Mouse (Mus musculus) liver, embryonic 13.5 days (tissue): ENCODE measurements around the gene Axin2. TPM values are rescaled to one million over a fixed set of nuclear protein-coding genes. Genes with fewer than 3 reads are reported as not detected.

Experiments
- polyA plus RNA-seq: library from polyadenylated mRNA; unstranded; fragments of >200 nt; fragmentation: Nextera tagmentation; extraction: Ambion mirVana; gene quantifications from 2 replicates; pipeline ENCODE4 v1.2.1, GENCODE M21; 2015

Axin2 gene
- polyA plus RNA-seq, 1 experiment from 2014 or later, result 0.43 TPM

Other genes starting within 250 kb of the Axin2 start
- gene E030025P04Rik, start 224.0 kb downstream of the Axin2 start, polyA plus RNA-seq, result not detected in 2 replicates